Mouse (Mus musculus) brain, embryonic 14.5 days (tissue): ENCODE results near the gene Crisp4. TPM values are rescaled to one million over a fixed set of nuclear protein-coding genes. Genes with fewer than 3 reads are reported as not detected.
A peak's percentile ranks its signal among the peaks of the same experiment; 100 is the strongest.

ENCODE experiments used
- DNase-seq: peaks from one replicate; pipeline ENCODE4 v3.0.0-alpha.2; 2011; ENCODE audit warnings: low read depth
- CTCF ChIP-seq: fragments of 200-500 bp; IDR thresholded peaks from 2 replicates; pipeline ENCODE4 v1.5.1; 2012; ENCODE audit warnings: inconsistent platforms, mild to moderate bottlenecking, moderate library complexity, borderline replicate concordance; ENCODE audit not compliant: insufficient read depth, insufficient read length; ENCODE audit errors: extremely low read depth
- POLR2A ChIP-seq: fragments of 200-500 bp; IDR thresholded peaks from 2 replicates; pipeline ENCODE4 v1.6.1; 2012; ENCODE audit warnings: mild to moderate bottlenecking, inconsistent platforms, borderline replicate concordance; ENCODE audit not compliant: poor library complexity, insufficient read depth, insufficient read length, severe bottlenecking; ENCODE audit errors: extremely low read depth
- polyA plus RNA-seq: library from polyadenylated mRNA; depleted of rRNA; stranded (reverse); fragments of >200 nt; gene quantifications from 2 replicates; pipeline ENCODE4 v1.2.3, GENCODE M21; 2012; rRNA removed

Crisp4 gene
- polyA plus RNA-seq, 1 experiment = not detected

DNA sequence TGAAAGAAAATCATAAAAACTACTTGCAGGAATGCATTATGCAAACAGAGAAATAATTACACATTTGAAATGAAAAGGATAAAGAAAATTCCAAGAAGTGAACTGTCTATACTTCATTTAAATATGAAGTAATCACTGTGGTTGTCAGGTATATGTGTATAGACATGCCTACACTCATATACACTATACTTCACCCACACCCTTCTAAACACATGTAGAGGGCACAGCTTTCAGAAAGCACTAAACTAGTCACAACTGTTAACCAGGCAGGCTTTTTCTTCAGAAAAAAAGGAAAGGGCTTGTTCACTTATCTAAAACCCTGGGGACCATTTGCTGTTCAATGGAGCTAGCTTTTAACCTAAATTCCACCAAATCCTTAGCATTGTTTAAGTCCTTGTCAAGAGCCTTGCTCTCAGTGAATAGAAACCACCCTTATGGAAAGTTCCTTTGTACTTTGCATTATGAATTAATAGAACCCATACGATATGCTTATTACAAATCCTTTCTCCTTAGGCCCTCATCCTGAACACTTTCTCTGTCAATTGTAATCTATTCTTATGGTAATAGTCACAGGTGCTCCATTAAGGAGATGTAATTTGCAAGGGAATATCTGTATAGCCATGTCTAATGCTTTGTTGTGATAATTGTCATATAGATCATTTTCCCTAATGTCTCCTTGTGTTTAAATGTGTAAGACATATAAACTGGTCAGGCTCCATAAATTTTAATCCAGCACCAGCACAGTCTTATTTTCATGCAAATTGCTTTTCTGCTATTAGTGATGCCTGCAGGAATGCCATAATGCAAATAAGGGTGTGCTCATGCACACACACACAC lies 40.5 kb downstream of the Crisp4 start:
- no peak for TF ChIP-seq POLR2A
- TF ChIP-seq CTCF = no peak
- peak; percentile 36 for DNase-seq

Other genes starting within 250 kb of the Crisp4 start
- gene Defb18, start 91.5 kb upstream of the Crisp4 start, polyA plus RNA-seq = not detected in 2 replicates
- not detected in 2 replicates for gene Defb41, start 119.2 kb upstream of the Crisp4 start, polyA plus RNA-seq